Mouse (Mus musculus) liver, embryonic 16.5 days (tissue): ENCODE data around the gene Inafm1. TPM values are rescaled to one million over a fixed set of nuclear protein-coding genes. Genes with fewer than 3 reads are reported as not detected.

Source experiments
- ATAC-seq: fragments of 200-750 bp; cut with Nextera tagmentation; 2 replicates; pipeline ENCODE4 v1.8.0; 2017; ENCODE audit warnings: low read depth, mild to moderate bottlenecking, moderate number of reproducible peaks, moderate library complexity
- H3K27ac ChIP-seq: fragments of 300-500 bp; sonication (generic); 2 replicates; pipeline ENCODE4 v1.5.1; 2014; ENCODE audit warnings: mild to moderate bottlenecking, low read length
- H3K27me3 ChIP-seq: fragments of 300-500 bp; sonication (generic); 2 replicates; pipeline ENCODE4 v1.6.1; 2014; ENCODE audit warnings: low read depth, low read length, mixed read lengths; ENCODE audit not compliant: control insufficient read depth, insufficient read depth
- H3K36me3 ChIP-seq: fragments of 300-500 bp; sonication (generic); 2 replicates; pipeline ENCODE4 v1.6.1; 2014; ENCODE audit warnings: mild to moderate bottlenecking; ENCODE audit not compliant: control insufficient read depth, insufficient read depth
- H3K4me1 ChIP-seq: fragments of 300-500 bp; sonication (generic); 2 replicates; pipeline ENCODE4 v1.6.1; 2014; ENCODE audit warnings: low read depth, low read length, mixed read lengths; ENCODE audit not compliant: control insufficient read depth
- H3K4me2 ChIP-seq: fragments of 300-500 bp; sonication (generic); 2 replicates; pipeline ENCODE4 v1.6.1; 2014; ENCODE audit warnings: low read depth, low read length, mixed read lengths
- H3K4me3 ChIP-seq: fragments of 300-500 bp; sonication (generic); 2 replicates; pipeline ENCODE4 v1.5.1; 2014; ENCODE audit warnings: low read depth, mild to moderate bottlenecking, low read length
- H3K9ac ChIP-seq: fragments of 300-500 bp; sonication (generic); 2 replicates; pipeline ENCODE4 v1.6.1; 2014; ENCODE audit warnings: low read depth, low read length
- H3K9me3 ChIP-seq: fragments of 300-500 bp; sonication (generic); replicated peaks from 2 replicates; pipeline ENCODE4 v1.6.1; 2016; ENCODE audit warnings: low read length; ENCODE audit not compliant: control insufficient read depth
- WGBS: fragments of 180-500 bp; shearing (Covaris S2); extraction: QIAGEN DNeasy Blood & Tissue Kit; methylation state at CpG from one replicate; pipeline ENCODE4 v1.1.7; 2014; ENCODE audit not compliant: insufficient replicate concordance; 5-methylcytosine and 5-hydroxymethylcytosine counted together
- polyA plus RNA-seq: library from polyadenylated mRNA; unstranded; fragments of >200 nt; fragmentation: Nextera tagmentation; extraction: Ambion mirVana; gene quantifications from 2 replicates; pipeline ENCODE4 v1.2.1, GENCODE M21; 2015

Gene Inafm1
- polyA plus RNA-seq, result 3.5 and 4.4 TPM in 2 replicates

DNA sequence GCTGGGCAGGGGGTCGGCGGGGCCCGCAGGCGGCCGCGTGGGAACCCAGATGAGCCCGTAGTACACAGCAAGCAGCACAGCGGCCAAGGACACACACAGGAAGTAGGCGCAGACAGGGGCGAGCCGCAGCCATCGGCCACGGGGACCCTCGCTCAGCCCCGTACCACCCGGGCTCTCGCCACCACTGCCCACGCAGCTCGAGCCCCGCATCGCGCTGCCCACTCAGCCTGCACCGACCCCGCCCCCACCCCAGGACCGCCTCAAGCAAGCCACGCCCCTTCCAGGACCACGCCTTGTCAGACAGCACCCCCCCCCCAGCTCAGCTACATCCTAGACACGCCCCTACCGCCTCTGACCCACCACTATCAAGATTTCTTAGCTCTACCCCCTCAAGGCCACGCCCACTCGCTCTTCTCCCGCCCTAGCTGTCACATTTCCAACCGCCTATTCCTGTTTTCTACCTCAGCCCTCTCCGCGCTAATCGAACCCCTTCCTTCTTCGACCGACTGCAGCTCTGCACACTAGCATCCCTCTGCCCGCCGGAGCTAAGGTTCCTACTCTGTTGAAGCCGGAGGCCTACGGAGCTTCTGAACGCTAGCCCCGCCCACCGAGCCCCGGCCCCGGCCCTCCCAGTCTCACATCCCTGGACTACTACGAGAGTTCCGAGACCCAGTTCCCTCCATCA, at the start of gene Inafm1:
Inafm1 (minus strand) TSS at position 537 of the 685 bp plus-strand sequence.
- H3K27me3 ChIP-seq, result no peaks in the 10 kb centered on the region
- WGBS, result 1% methylated on average over 42 of the region's 49 CpGs
- ATAC-seq, result peak; percentile 70
- H3K9ac ChIP-seq, result peak within 1 kb of the TSS; percentile 85
- peak within 1 kb of the TSS; percentile 98 for H3K27ac ChIP-seq
- H3K4me3 ChIP-seq, result peak within 1 kb of the TSS; percentile 82
- peaks cover 35% of the 10 kb centered on the region for H3K4me1 ChIP-seq
- no peaks in the 10 kb centered on the region; the same call in none of the 2 replicates for H3K36me3 ChIP-seq
- peak within 1 kb of the TSS; percentile 88 for H3K4me2 ChIP-seq
- H3K9me3 ChIP-seq, result no peaks in the 10 kb centered on the region

DNA sequence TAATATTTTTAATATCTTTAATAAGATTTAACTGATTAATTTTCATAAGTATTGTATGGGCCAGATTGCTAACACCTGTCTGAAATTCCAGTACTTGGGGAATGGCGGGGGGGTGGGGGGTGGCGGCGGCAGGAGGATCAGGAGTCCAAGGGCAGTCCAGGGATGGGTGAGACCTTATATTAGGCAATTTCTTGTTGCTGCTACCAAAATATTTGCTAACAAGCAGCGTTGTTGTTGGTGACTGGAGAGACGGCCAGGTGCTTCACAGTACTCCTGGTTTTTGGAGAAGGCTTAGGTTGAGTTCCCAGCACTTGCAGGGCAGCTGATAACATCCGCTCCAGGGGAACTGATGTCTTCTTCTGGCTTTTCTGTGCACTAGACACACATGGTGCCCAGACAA, 47.1 kb upstream of the Inafm1 start:
- Histone ChIP-seq H3K4me3 (no peak overlapping the region), H3K4me2 (no peak overlapping the region), H3K27ac (no peak overlapping the region), H3K4me1 (peaks cover 3% of the 10 kb centered on the region; the same call in 1 of the 2 replicates), H3K27me3 (no peaks in the 10 kb centered on the region), H3K9ac (no peak overlapping the region), H3K36me3 (peaks cover 12% of the 10 kb centered on the region), H3K9me3 (no peaks in the 10 kb centered on the region)
- no peak for ATAC-seq
- 71% methylated on average over 6 of the region's 6 CpGs for WGBS

DNA sequence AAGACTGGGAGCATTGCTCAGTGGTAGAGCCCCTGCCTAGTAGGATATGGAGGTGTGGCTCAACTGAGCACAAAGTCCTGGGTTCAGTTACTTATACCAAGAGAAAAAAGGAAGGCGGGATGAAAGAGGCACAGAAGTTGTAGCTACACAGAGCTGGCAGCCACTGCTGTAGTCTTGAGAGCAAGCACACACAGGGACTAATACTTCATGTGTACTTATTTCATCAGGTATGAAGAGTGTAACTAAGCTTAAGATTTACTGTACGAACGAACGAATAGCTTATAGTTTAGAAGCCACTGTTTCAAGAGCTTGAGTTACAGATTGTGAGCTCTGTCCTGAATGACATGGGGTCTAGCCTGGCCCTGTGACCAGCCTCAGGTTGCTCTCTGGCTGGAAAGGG, 45.8 kb upstream of the Inafm1 start:
- peaks cover 12% of the 10 kb centered on the region for H3K36me3 ChIP-seq
- no peak overlapping the region for H3K4me2 ChIP-seq
- no peak for ATAC-seq
- H3K4me1 ChIP-seq, result peaks cover 13% of the 10 kb centered on the region
- no peak overlapping the region for H3K4me3 ChIP-seq
- H3K9ac ChIP-seq, result no peak overlapping the region
- H3K9me3 ChIP-seq, result no peaks in the 10 kb centered on the region
- no peaks in the 10 kb centered on the region for H3K27me3 ChIP-seq
- no peak overlapping the region for H3K27ac ChIP-seq
- WGBS, result 82% methylated on average over 4 of the region's 4 CpGs

DNA sequence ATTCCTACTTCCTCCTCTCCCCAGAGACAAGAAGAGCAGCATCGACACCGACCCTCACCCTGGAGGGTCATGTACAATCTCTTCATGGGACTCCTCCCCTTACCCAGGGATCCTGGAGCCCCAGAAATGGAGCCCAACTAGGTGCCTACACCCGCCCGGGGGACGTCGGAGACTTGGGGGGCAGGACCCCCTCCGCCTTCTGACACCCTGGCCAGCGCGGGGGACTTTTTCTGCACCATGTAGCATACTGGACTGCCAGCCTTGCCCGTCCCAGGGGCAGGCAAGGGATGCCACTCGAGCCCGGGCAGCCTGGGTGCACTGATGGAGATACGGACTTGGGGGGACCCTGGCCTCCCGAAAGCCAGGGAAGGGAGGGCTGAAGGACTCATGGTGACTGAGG, 43.7 kb upstream of the Inafm1 start:
- Histone ChIP-seq H3K36me3 (peaks cover 12% of the 10 kb centered on the region), H3K4me3 (no peak overlapping the region), H3K4me2 (no peak overlapping the region), H3K27me3 (peaks cover 7% of the 10 kb centered on the region), H3K27ac (no peak overlapping the region), H3K9me3 (no peaks in the 10 kb centered on the region), H3K4me1 (peaks cover 32% of the 10 kb centered on the region), H3K9ac (no peak overlapping the region)
- no peak for ATAC-seq
- WGBS, result 74% methylated on average over 14 of the region's 14 CpGs

DNA sequence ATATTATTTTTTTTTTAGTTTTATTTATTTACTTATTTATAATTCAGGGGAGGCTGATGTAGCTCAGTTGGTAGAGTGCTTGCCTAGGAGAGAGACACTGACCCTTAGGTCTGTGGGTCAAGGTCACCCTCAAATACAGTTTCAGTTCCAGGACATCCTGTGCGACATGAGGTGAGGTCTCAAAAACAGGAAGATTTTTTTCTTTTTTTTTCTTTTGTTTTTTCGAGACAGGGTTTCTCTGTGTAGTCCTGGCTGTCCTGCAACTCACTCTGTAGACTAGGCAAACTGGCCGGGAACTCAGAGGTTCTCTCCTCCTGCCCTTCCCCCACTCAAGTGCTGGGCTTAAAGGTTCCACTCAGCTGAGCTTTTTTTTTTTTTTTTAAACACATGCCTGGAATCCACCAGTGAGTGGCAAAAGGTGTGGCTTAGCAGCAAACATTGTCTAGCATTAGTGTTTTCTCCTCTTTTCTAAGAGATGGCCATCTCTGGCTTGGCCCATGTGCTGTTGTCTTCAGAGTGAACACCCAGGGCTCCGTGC, 41.9 kb upstream of the Inafm1 start:
- Histone ChIP-seq H3K27me3 (peaks cover 17% of the 10 kb centered on the region), H3K9me3 (no peaks in the 10 kb centered on the region), H3K4me3 (no peak overlapping the region), H3K4me2 (no peak overlapping the region), H3K9ac (no peak overlapping the region), H3K4me1 (peaks cover 50% of the 10 kb centered on the region), H3K36me3 (peaks cover 12% of the 10 kb centered on the region), H3K27ac (0 out of 2 replicates have a peak overlapping the region, but pooled peaks have one; percentile 7)
- ATAC-seq, result no peak
- WGBS, result 50% methylated on average over 4 of the region's 4 CpGs

DNA sequence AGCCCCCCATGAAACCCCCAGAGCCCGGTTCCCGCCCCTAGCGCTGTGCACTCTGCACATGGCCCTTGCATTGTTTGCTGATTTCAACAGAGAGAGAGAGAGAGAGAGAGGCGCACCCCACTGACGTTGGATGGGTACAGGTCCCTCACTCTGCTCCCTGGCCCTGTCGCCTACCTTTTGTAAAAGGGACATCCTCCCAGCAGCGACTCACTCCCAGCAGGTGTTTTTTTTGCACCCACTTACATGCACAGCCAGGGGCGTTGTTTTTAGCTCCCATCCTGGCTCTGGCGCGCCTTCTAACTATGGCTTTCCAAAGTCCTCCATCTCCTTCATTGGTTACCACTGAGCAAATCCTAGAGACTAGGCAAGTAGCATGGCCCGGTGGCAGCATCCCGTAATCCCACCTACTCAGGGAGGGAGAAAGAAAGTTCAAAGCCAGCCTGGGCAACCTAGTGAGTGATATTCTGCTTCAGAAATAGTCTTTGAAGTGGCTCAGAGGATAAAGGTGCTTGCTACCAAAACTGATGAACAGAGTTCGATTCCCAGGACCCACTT, 40.9 kb upstream of the Inafm1 start:
- peaks cover 56% of the 10 kb centered on the region for H3K4me1 ChIP-seq
- WGBS, result 21% methylated on average over 13 of the region's 13 CpGs
- H3K9ac ChIP-seq, result peak overlapping the region; percentile 97
- H3K27ac ChIP-seq, result peak overlapping the region; percentile 98
- no peak for ATAC-seq
- H3K4me3 ChIP-seq, result peak overlapping the region; percentile 98
- H3K36me3 ChIP-seq, result peaks cover 12% of the 10 kb centered on the region
- peak overlapping the region; percentile 100 for H3K4me2 ChIP-seq
- peaks cover 17% of the 10 kb centered on the region for H3K27me3 ChIP-seq
- H3K9me3 ChIP-seq, result no peaks in the 10 kb centered on the region

DNA sequence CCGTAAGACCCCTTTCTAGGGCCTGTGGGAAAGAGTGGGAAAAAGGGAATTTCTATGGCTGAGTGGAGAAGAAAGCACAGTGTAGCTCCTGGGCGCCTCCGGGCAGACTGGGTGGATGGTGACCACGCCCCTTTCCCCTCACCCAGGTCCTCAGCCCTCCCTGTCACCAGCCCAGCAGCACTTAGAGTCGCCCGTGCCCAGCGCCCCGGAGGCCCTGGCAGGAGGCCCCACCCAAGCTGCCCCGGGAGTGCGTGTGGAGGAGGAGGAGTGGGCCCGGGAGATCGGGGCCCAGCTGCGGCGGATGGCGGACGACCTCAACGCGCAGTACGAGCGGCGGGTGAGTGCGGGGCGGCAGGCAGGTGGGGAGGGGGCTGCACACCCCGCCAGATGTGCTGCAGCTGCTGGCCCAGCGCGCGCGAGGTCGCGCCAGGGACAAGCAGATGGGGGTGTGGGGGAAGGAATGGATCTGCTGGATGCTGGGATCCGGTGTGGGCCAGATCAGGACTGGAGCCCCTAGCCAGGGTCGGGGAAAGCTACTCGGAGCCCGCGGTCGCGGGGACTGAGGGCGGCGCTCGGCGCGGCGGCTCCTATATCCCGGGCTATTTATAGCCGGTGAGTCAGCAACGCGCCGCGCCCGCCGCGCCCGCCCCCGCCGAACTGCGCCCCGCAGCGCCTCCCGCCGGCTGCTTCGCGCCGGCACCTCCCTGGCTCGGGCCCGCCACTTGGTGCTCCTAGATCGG, 40.2 kb upstream of the Inafm1 start:
- Histone ChIP-seq H3K9me3 (no peaks in the 10 kb centered on the region), H3K4me2 (peak overlapping the region; percentile 100), H3K4me3 (peak overlapping the region; percentile 98), H3K36me3 (peaks cover 12% of the 10 kb centered on the region), H3K4me1 (peaks cover 62% of the 10 kb centered on the region), H3K27me3 (peaks cover 17% of the 10 kb centered on the region), H3K9ac (peak overlapping the region; percentile 97), H3K27ac (peak overlapping the region; percentile 98)
- peak; percentile 65 for ATAC-seq
- under 1% methylated on average over 59 of the region's 66 CpGs for WGBS

DNA sequence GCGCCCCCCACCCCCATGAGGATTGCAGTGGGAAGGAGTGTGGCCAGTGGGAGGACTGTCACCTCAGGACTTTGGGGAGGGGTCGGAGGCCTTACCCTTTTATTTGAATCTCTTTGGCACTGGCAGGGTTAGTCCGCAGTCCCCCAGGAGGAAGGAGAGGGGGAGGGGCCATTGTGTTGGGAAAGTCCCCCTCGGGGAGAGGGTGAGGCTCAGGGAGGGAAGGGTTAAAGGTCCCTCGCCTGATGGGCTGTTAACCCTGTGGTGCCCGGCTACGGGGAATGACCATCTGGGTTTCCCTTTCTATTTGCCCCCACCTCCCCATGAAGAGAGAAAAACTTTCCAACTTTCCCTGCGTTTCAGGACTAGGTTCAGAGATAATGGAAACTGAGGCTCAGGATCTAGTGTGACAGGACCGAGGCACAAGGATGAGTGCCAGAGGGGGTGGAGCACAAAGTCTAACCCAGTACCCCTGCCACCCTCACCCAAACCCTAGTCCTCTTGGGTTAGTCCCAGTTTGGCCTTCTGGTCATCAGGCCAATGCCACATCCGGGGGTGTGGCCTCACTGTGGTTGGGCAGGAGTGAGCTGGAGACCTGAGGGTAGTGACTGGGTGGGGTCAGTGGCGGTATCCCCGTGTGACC, 39.4 kb upstream of the Inafm1 start:
- no peaks in the 10 kb centered on the region for H3K9me3 ChIP-seq
- 0% methylated on average over 12 of the region's 12 CpGs for WGBS
- peak overlapping the region; percentile 97 for H3K9ac ChIP-seq
- peaks cover 10% of the 10 kb centered on the region for H3K36me3 ChIP-seq
- H3K27ac ChIP-seq, result peak overlapping the region; percentile 98
- peaks cover 68% of the 10 kb centered on the region for H3K4me1 ChIP-seq
- ATAC-seq, result peak; percentile 16; the same call in 1 of the 2 replicates
- H3K27me3 ChIP-seq, result peaks cover 17% of the 10 kb centered on the region
- H3K4me2 ChIP-seq, result peak overlapping the region; percentile 100
- H3K4me3 ChIP-seq, result peak overlapping the region; percentile 98
